Mouse (Mus musculus) hindbrain, embryonic 11.5 days (tissue): ENCODE data around the gene Eif3m. TPM values are rescaled to one million over a fixed set of nuclear protein-coding genes. Genes with fewer than 3 reads are reported as not detected.
"Not testable (repeated sequence)": the region's sequence is repeated elsewhere in the genome, so short reads cannot be mapped to it uniquely, and the experiment has no call there.

Source experiments
- ATAC-seq: fragments of 200-750 bp; cut with Nextera tagmentation; 2 replicates; pipeline ENCODE4 v1.8.0; 2017; ENCODE audit warnings: mild to moderate bottlenecking, moderate TSS enrichment, moderate library complexity; ENCODE audit not compliant: low FRiP score
- DNase-seq: peaks from one replicate; pipeline ENCODE4 v3.0.0-alpha.2; 2015; ENCODE audit warnings: low spot score
- H3K27ac ChIP-seq: fragments of 300-500 bp; sonication (generic); 2 replicates; pipeline ENCODE4 v1.5.1; 2014; ENCODE audit warnings: mild to moderate bottlenecking, low read depth, low read length
- H3K27me3 ChIP-seq: fragments of 300-500 bp; sonication (generic); 2 replicates; pipeline ENCODE4 v1.6.1; 2014; ENCODE audit warnings: mild to moderate bottlenecking, low read length, moderate library complexity, mixed read lengths; ENCODE audit not compliant: control insufficient read depth, insufficient read depth
- H3K36me3 ChIP-seq: fragments of 300-500 bp; sonication (generic); 2 replicates; pipeline ENCODE4 v1.6.1; 2014; ENCODE audit warnings: mild to moderate bottlenecking, low read length, moderate library complexity, mixed read lengths; ENCODE audit not compliant: control insufficient read depth, insufficient read depth
- H3K4me1 ChIP-seq: fragments of 300-500 bp; sonication (generic); replicated peaks from 2 replicates; pipeline ENCODE4 v1.6.1; 2014; ENCODE audit warnings: low read length, mixed read lengths; ENCODE audit not compliant: control insufficient read depth, insufficient read depth
- H3K4me2 ChIP-seq: fragments of 300-500 bp; sonication (generic); replicated peaks from 2 replicates; pipeline ENCODE4 v1.6.1; 2014; ENCODE audit warnings: mild to moderate bottlenecking, low read depth, low read length
- H3K4me3 ChIP-seq: fragments of 300-500 bp; sonication (generic); 2 replicates; pipeline ENCODE4 v1.5.1; 2014; ENCODE audit warnings: low read depth, low read length
- H3K9ac ChIP-seq: fragments of 300-500 bp; sonication (generic); 2 replicates; pipeline ENCODE4 v1.6.1; 2014; ENCODE audit warnings: low read depth, low read length
- H3K9me3 ChIP-seq: fragments of 300-500 bp; sonication (generic); 2 replicates; pipeline ENCODE4 v1.6.1; 2016; ENCODE audit warnings: low read length; ENCODE audit not compliant: control insufficient read depth
- WGBS: fragments of 180-500 bp; shearing (Covaris S2); extraction: QIAGEN DNeasy Blood & Tissue Kit; methylation state at CpG from one replicate; pipeline ENCODE4 v1.1.7; 2014; 5-methylcytosine and 5-hydroxymethylcytosine counted together
- polyA plus RNA-seq: library from polyadenylated mRNA; unstranded; fragments of >200 nt; fragmentation: Nextera tagmentation; extraction: Ambion mirVana; gene quantifications from 2 replicates; pipeline ENCODE4 v1.2.1, GENCODE M21; 2014

Gene Eif3m
- polyA plus RNA-seq, 1 experiment from 2014 or later = 305 TPM

DNA sequence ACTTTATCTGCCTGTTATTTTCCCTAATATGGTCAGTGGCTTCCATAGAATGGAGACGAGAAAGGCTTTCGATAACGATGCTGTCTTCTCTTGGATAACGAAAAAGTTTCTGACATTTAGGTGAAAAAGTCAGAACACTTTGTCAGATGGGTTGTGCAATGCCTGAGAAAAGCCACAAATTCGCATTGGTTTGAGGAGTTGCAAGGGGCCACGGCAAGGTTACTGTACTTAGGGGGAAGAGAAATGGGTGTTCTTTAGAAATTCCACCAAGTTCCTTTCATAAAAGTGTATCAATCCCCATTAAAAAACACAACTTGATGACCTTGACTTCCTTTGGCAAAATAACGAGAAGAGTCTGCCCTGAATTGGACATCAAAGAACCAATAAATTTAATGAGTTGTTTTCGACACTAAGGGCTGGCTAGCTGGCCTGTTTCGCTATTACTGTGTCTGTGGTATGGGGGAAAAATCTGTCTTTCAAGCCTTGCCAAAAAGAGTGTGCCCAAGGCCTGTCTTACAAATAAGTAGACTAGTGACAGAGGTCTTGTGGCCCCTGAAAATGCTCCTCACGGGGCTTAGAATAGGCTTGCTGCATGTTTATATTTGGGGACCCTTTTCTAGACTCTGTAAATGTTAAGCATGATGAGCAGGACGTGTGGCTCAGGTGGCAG is 19.7 kb upstream of the Eif3m start:
- Histone ChIP-seq H3K4me1 (no peaks in the 10 kb centered on the region), H3K27ac (no peak overlapping the region), H3K4me3 (no peak overlapping the region), H3K9me3 (no peaks in the 10 kb centered on the region), H3K9ac (no peak overlapping the region), H3K27me3 (no peaks in the 10 kb centered on the region), H3K36me3 (no peaks in the 10 kb centered on the region), H3K4me2 (no peak overlapping the region)
- ATAC-seq (no peak), DNase-seq (no peak)
- 86% methylated on average over 11 of the region's 11 CpGs for WGBS

DNA sequence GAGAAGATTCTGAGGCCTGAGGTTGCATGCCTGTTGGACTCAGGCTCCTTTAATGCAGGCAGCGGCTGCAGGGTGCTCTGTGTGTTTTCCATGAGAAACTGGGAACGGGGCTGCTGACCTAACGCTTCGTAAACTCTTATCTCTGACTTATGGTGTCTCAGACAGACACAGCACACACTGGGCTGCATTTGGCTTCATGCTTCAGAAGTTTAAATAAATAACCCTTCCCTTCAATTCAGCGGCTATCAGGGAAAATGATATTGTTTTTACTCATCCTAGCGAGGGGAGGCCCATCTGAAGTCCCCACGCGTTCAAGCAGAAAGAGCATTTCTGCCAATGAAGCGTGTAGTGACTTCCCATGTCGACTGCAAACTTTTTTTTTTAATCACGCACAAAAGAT is 19.1 kb upstream of the Eif3m start:
- no peak for DNase-seq
- H3K36me3 ChIP-seq = no peaks in the 10 kb centered on the region
- ATAC-seq = no peak
- H3K4me3 ChIP-seq = no peak overlapping the region
- no peak overlapping the region for H3K9ac ChIP-seq
- H3K27me3 ChIP-seq = no peaks in the 10 kb centered on the region
- no peaks in the 10 kb centered on the region for H3K4me1 ChIP-seq
- no peak overlapping the region for H3K4me2 ChIP-seq
- H3K27ac ChIP-seq = no peak overlapping the region
- no peaks in the 10 kb centered on the region for H3K9me3 ChIP-seq
- 72% methylated on average over 11 of the region's 11 CpGs for WGBS

DNA sequence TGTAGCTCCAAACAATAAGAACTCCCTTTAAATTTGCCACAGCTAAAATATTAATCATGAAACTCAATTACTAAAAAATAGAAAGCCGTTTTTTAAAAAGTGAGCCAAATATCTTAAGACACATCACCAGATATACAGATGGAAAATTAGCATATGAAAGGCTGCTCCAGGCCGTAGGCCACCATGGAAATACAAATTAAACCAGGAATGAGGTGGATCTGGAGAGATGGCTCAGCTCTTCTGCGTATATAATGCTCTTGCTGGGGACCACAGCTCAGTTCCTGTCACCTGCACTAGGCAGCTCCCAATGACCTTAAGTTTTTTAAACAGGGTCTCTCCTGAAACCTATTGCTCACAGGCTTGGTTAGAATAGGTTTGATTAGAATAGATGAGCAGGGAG is 17.2 kb upstream of the Eif3m start:
- Histone ChIP-seq H3K4me1 (no peaks in the 10 kb centered on the region), H3K4me2 (no peak overlapping the region), H3K9me3 (no peaks in the 10 kb centered on the region), H3K4me3 (no peak overlapping the region), H3K36me3 (no peaks in the 10 kb centered on the region), H3K9ac (no peak overlapping the region), H3K27ac (no peak overlapping the region), H3K27me3 (no peaks in the 10 kb centered on the region)
- WGBS = 63% methylated on average over 3 of the region's 3 CpGs
- DNase-seq = no peak
- ATAC-seq = no peak

DNA sequence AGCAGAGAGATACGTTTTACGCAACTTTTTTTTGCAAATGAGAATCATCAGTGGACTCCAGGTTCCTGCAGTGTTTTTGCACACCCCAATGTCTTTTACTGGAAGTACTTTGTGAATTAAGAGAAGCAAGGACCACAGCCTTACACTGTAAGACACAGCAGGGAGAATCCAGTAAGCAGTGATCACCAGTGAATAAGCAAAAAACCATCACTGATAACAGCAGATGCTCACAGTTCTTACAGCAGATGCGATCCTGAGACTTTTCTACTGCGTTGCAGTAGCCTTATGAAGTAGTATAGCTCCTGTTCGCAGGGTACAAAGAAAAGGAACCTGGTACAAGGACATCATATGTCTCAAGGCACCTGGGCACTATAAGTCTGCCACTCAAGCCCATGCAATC is 13.6 kb upstream of the Eif3m start:
- DNase-seq (no peak), ATAC-seq (no peak)
- no peaks in the 10 kb centered on the region for H3K27me3 ChIP-seq
- no peak overlapping the region for H3K9ac ChIP-seq
- H3K36me3 ChIP-seq = no peaks in the 10 kb centered on the region
- no peak overlapping the region for H3K27ac ChIP-seq
- WGBS = 90% methylated on average over 5 of the region's 5 CpGs
- H3K4me1 ChIP-seq = no peaks in the 10 kb centered on the region
- no peak overlapping the region for H3K4me3 ChIP-seq
- no peak overlapping the region for H3K4me2 ChIP-seq
- H3K9me3 ChIP-seq = no peaks in the 10 kb centered on the region

DNA sequence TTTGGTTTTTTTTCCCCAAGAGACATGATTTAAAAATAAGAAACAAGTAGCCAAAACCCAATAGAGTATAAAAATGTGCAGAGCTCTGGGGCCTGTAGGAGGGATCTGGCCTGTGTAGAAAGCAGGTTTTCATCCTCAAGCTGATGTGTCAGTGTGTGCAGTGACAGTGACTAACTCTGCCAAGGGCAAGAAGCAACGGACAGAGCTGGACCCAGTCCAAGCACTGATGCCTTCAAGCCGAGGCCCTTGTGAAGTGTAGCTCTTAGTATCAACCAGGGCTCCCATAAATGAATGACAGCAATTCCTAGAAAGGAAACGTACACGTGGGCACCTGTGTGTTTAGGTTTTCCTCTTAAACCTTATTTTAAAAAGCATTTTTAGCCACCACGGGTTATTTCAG is 11.9 kb upstream of the Eif3m start:
- H3K27ac ChIP-seq = no peak overlapping the region
- H3K36me3 ChIP-seq = no peaks in the 10 kb centered on the region
- no peaks in the 10 kb centered on the region for H3K4me1 ChIP-seq
- H3K4me3 ChIP-seq = no peak overlapping the region
- no peaks in the 10 kb centered on the region for H3K27me3 ChIP-seq
- ATAC-seq = no peak
- no peak overlapping the region for H3K9ac ChIP-seq
- no peak overlapping the region for H3K4me2 ChIP-seq
- H3K9me3 ChIP-seq = no peaks in the 10 kb centered on the region
- no peak for DNase-seq
- 84% methylated on average over 5 of the region's 5 CpGs for WGBS

DNA sequence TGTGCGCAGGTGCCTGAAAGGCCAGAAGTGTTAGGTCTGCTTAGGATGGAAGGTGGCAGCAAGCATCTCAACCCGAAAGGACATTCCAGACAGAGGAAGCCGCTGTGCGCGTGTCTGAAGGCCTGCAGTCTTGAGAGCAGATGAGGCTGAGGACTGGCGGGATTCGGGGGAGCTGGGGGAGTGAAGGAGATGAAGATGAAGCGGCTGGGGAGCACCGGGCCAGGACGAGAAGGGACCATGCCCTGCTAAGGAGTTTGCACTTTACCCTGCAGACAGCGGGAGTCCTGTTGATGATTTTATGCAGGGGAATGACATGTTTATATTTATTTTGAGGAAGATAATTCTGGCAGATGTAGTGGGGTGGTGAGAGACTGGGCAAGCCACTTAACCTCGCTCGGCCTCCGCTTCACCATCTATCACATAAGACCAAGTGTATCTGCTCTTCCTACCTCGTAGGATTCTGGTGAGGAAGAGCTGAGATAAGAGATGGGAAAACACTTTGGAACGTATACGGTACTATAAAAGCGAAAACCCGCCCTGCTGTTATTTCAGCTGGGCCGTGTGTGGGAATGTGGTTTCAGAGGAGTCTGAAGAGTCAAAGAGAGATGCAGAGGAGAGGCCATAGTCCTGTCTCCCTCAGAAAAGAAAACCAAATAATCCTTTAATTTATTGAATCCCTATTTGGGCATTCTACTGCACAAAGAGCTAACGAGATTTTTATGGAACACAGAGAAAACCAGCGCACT is 10.2 kb upstream of the Eif3m start:
- Histone ChIP-seq H3K4me3 (no peak overlapping the region), H3K27ac (no peak overlapping the region), H3K4me1 (no peaks in the 10 kb centered on the region), H3K36me3 (no peaks in the 10 kb centered on the region), H3K27me3 (no peaks in the 10 kb centered on the region), H3K9ac (no peak overlapping the region), H3K4me2 (no peak overlapping the region), H3K9me3 (no peaks in the 10 kb centered on the region)
- no peak for DNase-seq
- WGBS = 80% methylated on average over 22 of the region's 22 CpGs
- ATAC-seq = no peak

DNA sequence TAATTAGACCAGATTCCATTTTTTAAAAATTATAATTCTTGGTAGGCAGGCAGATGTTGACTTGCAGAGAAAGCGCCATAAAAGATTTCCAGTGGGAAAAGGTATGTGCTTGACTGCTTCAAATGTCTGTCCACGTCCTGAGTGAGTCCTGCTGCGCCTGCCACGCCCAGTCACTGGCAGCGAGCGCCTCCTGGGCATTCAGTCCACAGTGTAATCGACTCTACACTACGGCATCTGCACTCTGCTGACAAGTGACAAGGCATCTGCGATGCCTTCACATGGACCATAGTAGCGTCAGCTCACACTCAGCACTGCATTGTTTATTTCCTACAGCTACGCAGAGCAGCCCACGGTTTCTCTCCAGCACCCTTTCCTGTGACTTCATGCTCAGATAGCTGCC is 8.7 kb upstream of the Eif3m start:
- ATAC-seq, H3K27me3 ChIP-seq, DNase-seq, H3K9me3 ChIP-seq, H3K4me1 ChIP-seq, H3K4me2 ChIP-seq, H3K27ac ChIP-seq, H3K36me3 ChIP-seq, H3K4me3 ChIP-seq, H3K9ac ChIP-seq: not testable (repeated sequence)
- 82% methylated on average over 11 of the region's 12 CpGs for WGBS

DNA sequence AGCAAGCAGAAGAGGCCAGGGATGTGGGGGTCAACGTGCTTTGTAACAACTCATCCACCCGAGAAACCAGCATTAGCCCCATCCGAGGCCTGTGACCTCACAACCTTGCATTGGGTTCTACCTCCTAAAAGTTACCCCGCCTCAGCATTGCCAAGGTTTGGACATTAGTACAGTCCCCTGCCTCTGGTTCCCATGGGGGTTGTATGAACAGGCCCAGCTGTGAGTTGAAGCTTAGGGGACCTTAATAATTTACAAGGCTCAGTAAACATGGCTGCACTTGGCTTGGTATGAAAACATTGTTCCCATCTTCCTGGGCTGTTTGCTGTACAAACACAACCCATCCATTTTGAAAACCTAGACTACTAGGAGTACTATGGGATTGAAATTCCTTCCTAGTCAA is 6.9 kb upstream of the Eif3m start:
- ATAC-seq = no peak
- Histone ChIP-seq H3K36me3 (no peaks in the 10 kb centered on the region), H3K4me1 (no peaks in the 10 kb centered on the region), H3K4me3 (no peak overlapping the region), H3K27ac (no peak overlapping the region), H3K9me3 (no peaks in the 10 kb centered on the region), H3K4me2 (no peak overlapping the region), H3K9ac (no peak overlapping the region), H3K27me3 (no peaks in the 10 kb centered on the region)
- DNase-seq = no peak
- WGBS = 84% methylated on average over 4 of the region's 4 CpGs

DNA sequence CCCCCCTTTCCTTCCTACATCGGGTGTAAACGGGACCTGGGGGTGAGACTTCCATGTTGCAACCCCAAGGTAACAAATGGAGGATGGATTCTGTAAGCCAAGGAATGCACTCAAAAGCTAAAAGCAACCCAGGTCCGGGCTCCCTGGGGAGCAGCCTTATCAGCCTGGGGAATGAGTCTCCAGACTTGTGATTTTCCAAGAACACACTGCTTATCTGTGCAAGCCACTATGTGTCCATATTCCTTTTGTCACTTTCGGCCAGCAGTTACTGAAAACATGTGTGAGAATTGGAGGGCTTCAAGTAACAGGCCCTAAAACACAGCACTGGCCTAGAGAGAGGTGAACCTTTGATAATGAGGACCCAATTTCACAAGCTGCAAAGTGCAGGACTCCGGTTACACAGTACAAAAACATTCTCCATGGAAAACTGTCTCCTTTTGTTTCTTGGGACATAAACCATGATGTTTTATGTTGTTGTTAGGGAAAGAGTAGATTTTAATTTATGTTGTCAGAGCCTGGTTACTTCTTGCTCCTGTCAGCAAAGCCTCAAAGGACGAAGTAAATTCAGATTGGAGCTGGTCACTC is 6.2 kb upstream of the Eif3m start:
- Histone ChIP-seq H3K9ac (no peak overlapping the region), H3K27me3 (no peaks in the 10 kb centered on the region), H3K4me2 (no peak overlapping the region), H3K9me3 (no peaks in the 10 kb centered on the region), H3K4me3 (no peak overlapping the region), H3K36me3 (no peaks in the 10 kb centered on the region), H3K4me1 (no peaks in the 10 kb centered on the region), H3K27ac (no peak overlapping the region)
- WGBS = 86% methylated on average over 6 of the region's 6 CpGs
- no peak for ATAC-seq
- DNase-seq = no peak
